Mouse (Mus musculus) gastrocnemius, adult 18-20 months (tissue): ENCODE results near the gene Psat1. TPM values are rescaled to one million over a fixed set of nuclear protein-coding genes. Genes with fewer than 3 reads are reported as not detected.

Experiments
- DNase-seq: peaks from one replicate; pipeline ENCODE4 v3.0.0; 2021; ENCODE audit warnings: low spot score
- long read RNA-seq, 2 experiments: library from polyadenylated mRNA; stranded (forward); transcript quantifications; one replicate each; pipeline ENCODE4 v2.0.0; 2021
- total RNA-seq, 2 experiments: library from RNA; stranded (reverse); gene quantifications; 2 replicates each; pipeline ENCODE4 v1.2.3; 2021

Psat1 gene
- 1 to 10 TPM in 1 of 2 experiments, under 1 TPM in 1; 0.94 to 1.4 TPM for total RNA-seq
- long read RNA-seq, experiment 1, partial matches to known transcripts = 0 of 1 reads
- long read RNA-seq, experiment 1, other reads (novel, unspliced or antisense) = 0 of 1 reads
- long read RNA-seq, experiment 2 = 0 reads

DNA sequence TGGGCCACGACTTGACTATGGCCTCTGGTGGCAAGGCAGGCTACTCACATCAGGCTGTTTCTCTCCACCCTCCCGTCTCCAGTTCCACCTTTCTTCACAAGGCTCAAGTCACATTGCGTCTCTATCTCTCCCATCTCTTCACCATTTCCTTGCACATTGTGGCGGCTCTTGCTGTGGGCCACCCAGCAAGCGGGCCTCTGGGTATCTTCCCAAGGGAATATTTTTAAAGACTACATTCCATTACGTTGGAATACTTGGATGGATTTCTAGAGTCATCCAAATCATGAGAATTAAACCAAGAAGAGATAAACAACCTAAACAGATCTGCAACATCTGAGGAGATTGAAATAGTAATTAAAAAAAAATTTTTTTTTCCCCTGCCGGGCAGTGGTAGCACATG, at the start of gene Psat1:
Gene Psat1 (minus strand): TSS at position 101 of the 400 bp plus-strand sequence.
- no peak for DNase-seq

GRCm38 (mm10) chr19:15990102-15990501, 43.0 kb upstream of the Psat1 start:
- no peak for DNase-seq

DNA sequence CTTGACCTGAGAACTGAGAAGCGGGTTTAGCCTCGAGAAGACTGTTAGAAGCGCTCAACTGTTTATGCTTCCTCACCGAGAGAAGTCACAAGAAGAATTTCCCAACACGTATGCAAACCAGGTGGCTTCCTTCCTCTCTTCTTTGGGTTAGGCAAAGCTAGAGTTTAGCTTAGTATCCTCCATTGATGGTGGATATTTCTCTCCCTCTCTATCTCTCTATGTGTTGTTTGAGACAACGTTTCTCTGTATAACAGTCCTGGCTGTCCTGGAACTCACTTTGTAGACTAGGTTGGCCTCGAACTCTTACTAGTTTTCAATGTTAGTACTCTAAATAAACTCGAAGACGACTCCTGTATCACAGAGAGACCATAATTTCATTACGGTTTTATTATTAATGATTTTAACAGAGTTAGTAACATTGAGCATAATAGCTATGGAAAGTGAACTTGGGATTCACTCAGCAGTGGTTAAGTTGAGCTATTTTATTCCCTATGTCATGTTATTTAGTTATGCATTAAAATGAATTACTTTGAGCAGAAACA, 38.1 kb upstream of the Psat1 start:
- no peak for DNase-seq

DNA sequence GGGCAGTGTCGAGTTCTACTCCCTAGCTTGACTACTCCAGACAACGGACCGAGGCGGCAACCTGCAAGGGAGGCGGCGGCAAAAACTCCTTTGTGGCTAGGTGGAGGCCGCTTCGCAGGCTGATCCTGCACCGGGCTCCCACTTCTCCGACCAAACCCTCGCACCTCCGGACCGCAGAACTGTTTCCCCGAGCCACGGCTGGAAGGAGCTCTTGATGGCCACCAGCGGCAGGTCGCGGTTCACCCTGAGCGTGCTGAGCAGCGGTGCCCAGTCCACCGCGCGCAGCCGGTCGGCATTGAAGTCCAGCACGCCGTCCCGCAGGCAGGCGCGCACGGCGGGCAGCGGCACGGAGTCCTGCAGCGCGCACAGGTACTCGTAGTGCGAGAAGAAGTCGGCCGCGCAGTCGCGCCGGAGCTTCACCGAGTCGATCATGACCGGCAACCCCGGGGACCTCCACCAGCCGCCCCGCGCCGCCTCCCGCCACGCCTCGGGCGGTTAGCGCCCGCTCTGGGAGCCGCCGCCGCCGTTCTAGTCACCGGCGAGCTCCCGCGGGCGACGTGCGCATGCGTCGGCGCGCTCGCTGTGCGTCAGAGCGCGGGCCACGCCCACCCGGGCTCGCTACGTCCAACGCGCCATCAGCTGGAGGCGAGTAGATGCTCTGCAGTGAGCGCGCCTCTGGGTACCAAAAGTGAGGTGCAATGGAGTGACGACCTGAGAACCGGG, 37.5 kb upstream of the Psat1 start, which contains the start of gene Cep78:
Gene Cep78 (minus strand): TSS at position 541 of the 723 bp plus-strand sequence.
- peak; percentile 87 for DNase-seq

GRCm38 (mm10) chr19:15983739-15984344, 36.7 kb upstream of the Psat1 start:
- DNase-seq = no peak

DNA sequence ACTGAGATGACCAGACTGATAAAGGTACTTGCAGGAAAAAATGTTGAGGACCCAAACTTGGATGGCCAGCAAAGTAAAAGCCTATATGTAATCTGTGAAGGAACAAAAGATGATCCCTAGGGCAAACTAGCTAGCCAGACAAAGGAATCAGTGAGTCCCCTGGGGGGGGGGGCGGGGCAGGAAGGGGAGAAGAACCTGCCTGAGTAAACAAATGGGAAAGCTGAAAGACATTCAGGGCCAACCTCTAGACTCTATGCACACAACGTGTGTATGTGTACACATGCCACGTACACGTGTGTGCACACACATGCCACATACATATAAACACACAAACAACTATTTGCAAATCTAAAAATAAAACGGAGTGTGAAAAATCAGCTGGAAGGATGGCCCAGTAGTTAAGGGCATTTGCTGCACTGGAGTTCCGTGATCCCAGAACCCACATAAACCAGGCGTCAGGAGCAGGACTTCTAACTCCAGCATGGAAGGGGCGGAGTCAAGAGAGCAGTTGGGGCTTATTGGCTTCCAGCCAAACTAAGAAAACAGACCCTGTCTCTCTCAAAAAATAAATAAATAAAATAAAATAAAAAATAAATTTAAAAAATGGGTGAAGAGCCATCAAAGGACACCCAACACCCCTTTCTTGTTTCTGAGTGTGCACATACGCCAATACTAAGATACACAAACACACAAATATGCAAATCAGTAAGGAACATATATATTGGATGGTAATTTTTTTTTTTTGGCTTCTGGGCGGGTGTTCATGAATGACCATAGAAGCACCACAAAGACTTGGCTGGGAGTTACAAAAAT, 36.0 kb upstream of the Psat1 start:
- no peak for DNase-seq

DNA sequence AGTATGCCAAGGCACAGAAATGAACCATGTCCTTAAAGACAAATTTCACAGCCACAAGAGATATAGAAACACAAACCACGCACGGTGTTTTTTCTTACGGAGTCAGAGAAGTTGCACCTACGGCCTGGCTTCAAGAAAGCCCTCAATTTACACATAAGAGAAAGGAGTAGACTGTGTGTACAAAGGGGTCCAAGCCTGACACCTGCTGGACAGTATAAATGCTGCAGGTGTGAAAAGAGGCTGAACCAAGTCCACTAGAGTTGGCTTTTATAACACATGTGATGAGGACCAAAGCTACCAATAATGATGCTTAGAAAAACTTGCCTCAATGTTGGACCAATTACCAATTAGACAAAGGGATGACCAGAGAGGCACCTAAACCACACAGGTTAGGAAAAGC, 34.7 kb upstream of the Psat1 start:
- peak; percentile 23 for DNase-seq

- DNase-seq = no peak
Observed at GRCm38 (mm10) chr19:15973365-15973764, 26.2 kb upstream of the Psat1 start.

GRCm38 (mm10) chr19:15965082-15965481, 17.9 kb upstream of the Psat1 start:
- DNase-seq = peak; percentile 17

DNA sequence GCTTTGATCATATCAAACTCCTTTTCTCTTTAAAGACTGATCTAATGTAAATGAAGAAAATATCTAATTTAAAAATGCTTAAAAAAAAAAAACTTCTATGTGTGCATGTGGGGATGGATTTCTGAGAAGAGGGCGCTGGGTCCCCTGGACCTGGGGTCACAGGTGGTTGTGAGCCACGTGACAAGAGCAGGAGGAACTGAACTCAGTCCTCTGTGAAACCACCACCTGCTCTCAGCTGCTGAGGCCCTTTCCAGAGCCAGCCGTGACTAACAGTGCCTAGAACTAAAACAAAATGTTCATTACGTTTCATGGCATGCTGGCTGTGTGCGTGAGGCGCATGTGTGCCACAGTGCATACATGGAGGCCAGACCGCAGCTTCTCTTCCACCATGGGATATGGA, 17.4 kb upstream of the Psat1 start:
- DNase-seq = no peak

GRCm38 (mm10) chr19:15963011-15963695, 16.0 kb upstream of the Psat1 start:
- no peak for DNase-seq

DNA sequence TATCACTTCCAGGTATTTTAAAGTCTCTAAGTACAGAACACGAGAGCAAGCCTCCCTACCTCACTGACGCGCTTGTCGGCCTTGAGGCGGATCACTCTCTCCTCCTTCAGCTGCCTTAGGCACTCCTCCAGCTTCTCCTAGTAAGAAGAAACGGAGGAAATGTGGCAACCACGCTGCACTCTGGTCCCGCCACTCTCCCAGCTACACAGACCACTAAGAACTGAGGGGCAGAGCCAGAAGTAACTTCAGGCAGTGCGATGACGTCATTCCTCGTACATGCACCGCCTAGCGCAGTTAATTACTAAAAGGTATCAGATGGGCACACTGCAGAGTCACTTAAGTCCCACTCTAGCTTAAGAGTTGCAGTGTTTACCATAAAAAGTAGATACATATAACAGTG, 15.2 kb upstream of the Psat1 start:
- DNase-seq = no peak

GRCm38 (mm10) chr19:15950225-15950624, 3.1 kb upstream of the Psat1 start:
- no peak for DNase-seq

GRCm38 (mm10) chr19:15948867-15949266, 1.7 kb upstream of the Psat1 start:
- no peak for DNase-seq

DNA sequence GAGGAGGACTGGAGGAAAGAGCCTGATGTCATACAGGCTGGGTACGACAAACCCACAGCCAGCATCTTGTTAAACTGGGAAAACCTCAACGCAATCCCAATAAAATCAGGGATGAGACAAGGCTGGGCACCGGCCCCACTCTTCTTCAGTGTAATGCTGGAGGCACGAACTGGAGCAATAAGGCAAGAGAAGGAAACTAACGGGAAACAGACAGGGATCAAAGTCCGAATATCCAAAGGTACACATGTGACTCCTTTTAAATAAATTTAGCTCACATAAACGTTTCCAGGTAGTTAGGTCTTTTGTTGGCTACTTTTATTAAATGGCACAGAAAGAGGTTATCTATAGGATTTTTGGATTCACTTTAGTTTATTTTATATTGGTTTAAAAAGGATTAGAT, 1.3 kb upstream of the Psat1 start:
- DNase-seq = no peak

DNA sequence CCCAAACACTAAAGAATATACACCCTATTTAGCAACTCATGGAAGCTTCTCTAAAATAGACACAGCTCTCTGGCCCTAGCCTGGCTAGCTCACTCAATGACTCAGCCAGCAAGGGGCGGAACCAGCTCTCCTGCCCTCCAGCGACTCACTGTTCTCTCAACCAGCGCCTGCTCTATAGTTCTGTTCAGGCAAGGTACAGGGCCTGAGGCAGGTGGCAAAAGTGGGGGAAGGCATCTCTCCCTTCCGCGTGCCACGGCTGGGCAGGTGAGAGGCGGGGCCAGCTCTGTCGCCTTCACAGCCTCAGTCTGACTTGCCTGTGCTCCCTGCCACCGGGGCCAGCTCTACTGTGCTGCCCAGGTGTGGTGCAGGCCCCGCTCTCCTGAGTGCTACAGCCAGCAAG, 474 bp downstream of the Psat1 start:
- no peak for DNase-seq

DNA sequence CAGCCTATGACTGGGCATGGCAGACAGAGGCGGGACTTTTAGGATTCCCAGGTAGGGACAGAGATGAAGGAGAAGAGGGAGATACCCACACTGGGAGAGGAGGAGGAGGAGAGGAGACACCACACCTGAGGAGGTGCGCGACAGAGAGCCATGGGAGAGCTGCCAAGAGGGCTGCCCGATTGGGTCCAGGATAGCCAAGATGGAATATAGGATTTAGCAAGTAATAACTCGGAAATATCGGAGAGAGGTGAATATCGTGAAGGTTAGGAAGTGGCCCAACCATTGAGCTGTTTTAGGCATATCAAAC, 4.1 kb downstream of the Psat1 start:
- no peak for DNase-seq

- DNase-seq = no peak
Observed at GRCm38 (mm10) chr19:15942421-15943116, 4.6 kb downstream of the Psat1 start.

GRCm38 (mm10) chr19:15941399-15941798, 5.7 kb downstream of the Psat1 start:
- DNase-seq = no peak

DNA sequence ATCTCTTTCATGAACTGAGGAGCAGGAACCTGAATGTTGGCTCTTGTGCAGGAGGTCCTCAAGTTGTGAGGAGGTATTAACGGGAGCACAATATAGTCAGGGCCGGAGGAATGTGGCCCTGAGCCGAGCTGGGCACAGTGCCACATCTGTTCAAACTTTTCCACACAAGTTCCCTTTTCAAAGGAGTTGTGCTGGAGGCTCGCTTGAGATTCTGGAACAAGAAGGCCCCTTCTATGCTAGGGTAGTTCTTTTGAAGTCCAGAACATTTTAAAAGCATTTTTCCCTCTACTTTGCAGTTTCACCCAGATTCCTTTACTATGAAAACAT, 21.5 kb downstream of the Psat1 start:
- peak; percentile 44 for DNase-seq
